Mouse (Mus musculus): ENCODE data around the gene Cxadr.

Gene Cxadr

GRCm38 (mm10) chr16:78301183-78301830, at the start of gene Cxadr:
Cxadr (plus strand) TSS chr16:78301489.
- no peak for DNase-seq (ENCODE audit: low spot score in 2 of 2)

- no peak for DNase-seq (ENCODE audit: low spot score in 2 of 2)
Observed at GRCm38 (mm10) chr16:78258989-78259388, 42.3 kb upstream of the Cxadr start.

GRCm38 (mm10) chr16:78260070-78260879, 41.0 kb upstream of the Cxadr start:
- no peak for DNase-seq (ENCODE audit: low spot score in 2 of 2)

GRCm38 (mm10) chr16:78261520-78261919, 39.8 kb upstream of the Cxadr start:
- no peak for DNase-seq (ENCODE audit: low spot score in 2 of 2)

GRCm38 (mm10) chr16:78264442-78265150, 36.7 kb upstream of the Cxadr start:
- DNase-seq (ENCODE audit: low spot score in 2 of 2): no peak

- peak; percentile 52 to 59 for DNase-seq (ENCODE audit: low spot score in 2 of 2)
Observed at GRCm38 (mm10) chr16:78265151-78265590, 36.1 kb upstream of the Cxadr start.

GRCm38 (mm10) chr16:78265826-78266225, 35.5 kb upstream of the Cxadr start:
- no peak for DNase-seq (ENCODE audit: low spot score in 2 of 2)

- peak; percentile 6 to 21 for DNase-seq (ENCODE audit: low spot score in 2 of 2)
Observed at GRCm38 (mm10) chr16:78267453-78267852, 33.8 kb upstream of the Cxadr start.

GRCm38 (mm10) chr16:78268167-78268566, 33.1 kb upstream of the Cxadr start:
- no peak for DNase-seq (ENCODE audit: low spot score in 2 of 2)

GRCm38 (mm10) chr16:78274825-78275455, 26.3 kb upstream of the Cxadr start:
- no peak for DNase-seq (ENCODE audit: low spot score in 2 of 2)

- DNase-seq (ENCODE audit: low spot score in 2 of 2): no peak
Observed at GRCm38 (mm10) chr16:78277567-78277966, 23.7 kb upstream of the Cxadr start.

GRCm38 (mm10) chr16:78280093-78280881, 21.0 kb upstream of the Cxadr start:
- DNase-seq (ENCODE audit: low spot score in 2 of 2): no peak

GRCm38 (mm10) chr16:78283231-78283630, 18.1 kb upstream of the Cxadr start:
- DNase-seq (ENCODE audit: low spot score in 2 of 2): no peak

- no peak for DNase-seq (ENCODE audit: low spot score in 2 of 2)
Observed at GRCm38 (mm10) chr16:78294051-78294450, 7.2 kb upstream of the Cxadr start.

- no peak for DNase-seq (ENCODE audit: low spot score in 2 of 2)
Observed at GRCm38 (mm10) chr16:78294606-78295275, 6.5 kb upstream of the Cxadr start.

GRCm38 (mm10) chr16:78295601-78296000, 5.7 kb upstream of the Cxadr start:
- no peak for DNase-seq (ENCODE audit: low spot score in 2 of 2)

GRCm38 (mm10) chr16:78296114-78296513, 5.2 kb upstream of the Cxadr start:
- DNase-seq (ENCODE audit: low spot score in 2 of 2): no peak

GRCm38 (mm10) chr16:78301831-78302677, 765 bp downstream of the Cxadr start:
- no peak for DNase-seq (ENCODE audit: low spot score in 2 of 2)

GRCm38 (mm10) chr16:78302678-78303050, 1.4 kb downstream of the Cxadr start:
- DNase-seq (ENCODE audit: low spot score in 2 of 2): no peak

Data from spleen, postnatal 36 days (tissue).